Mouse (Mus musculus) limb, embryonic 14.5 days (tissue): Measurements from ENCODE around the gene Gpr149. TPM values are rescaled to one million over a fixed set of nuclear protein-coding genes. Genes with fewer than 3 reads are reported as not detected.
A peak's percentile ranks its signal among the peaks of the same experiment; 100 is the strongest.

ENCODE experiments used
- ATAC-seq: fragments of 200-750 bp; cut with Nextera tagmentation; 2 replicates; pipeline ENCODE4 v1.8.0; 2017; ENCODE audit warnings: low read depth, moderate number of reproducible peaks, moderate TSS enrichment; ENCODE audit not compliant: low FRiP score
- DNase-seq: peaks from one replicate; pipeline ENCODE4 v3.0.0-alpha.2; 2015; ENCODE audit warnings: low spot score
- H3K27ac ChIP-seq: fragments of 300-500 bp; sonication (generic); replicated peaks from 2 replicates; pipeline ENCODE4 v1.5.1; 2014; ENCODE audit warnings: low read depth, mild to moderate bottlenecking, low read length, moderate library complexity, mixed read lengths
- H3K27me3 ChIP-seq: fragments of 300-500 bp; sonication (generic); 2 replicates; pipeline ENCODE4 v1.6.1; 2014; ENCODE audit warnings: low read length, mixed read lengths; ENCODE audit not compliant: control insufficient read depth, insufficient read depth
- H3K36me3 ChIP-seq: fragments of 300-500 bp; sonication (generic); 2 replicates; pipeline ENCODE4 v1.6.1; 2014; ENCODE audit warnings: mild to moderate bottlenecking, low read length, moderate library complexity, mixed read lengths; ENCODE audit not compliant: control insufficient read depth, insufficient read depth
- H3K4me1 ChIP-seq: fragments of 300-500 bp; sonication (generic); 2 replicates; pipeline ENCODE4 v1.6.1; 2014; ENCODE audit warnings: antibody characterized with exemption, low read length, mixed read lengths; ENCODE audit not compliant: control insufficient read depth, insufficient read depth
- H3K4me2 ChIP-seq: fragments of 300-500 bp; sonication (generic); replicated peaks from 2 replicates; pipeline ENCODE4 v1.6.1; 2014; ENCODE audit warnings: low read depth, mild to moderate bottlenecking, low read length, moderate library complexity; ENCODE audit not compliant: severe bottlenecking
- H3K4me3 ChIP-seq: fragments of 300-500 bp; sonication (generic); replicated peaks from 2 replicates; pipeline ENCODE4 v1.5.1; 2014; ENCODE audit warnings: low read length
- H3K9ac ChIP-seq: fragments of 300-500 bp; sonication (generic); 2 replicates; pipeline ENCODE4 v1.6.1; 2014; ENCODE audit warnings: mild to moderate bottlenecking, low read depth, low read length, moderate library complexity; ENCODE audit not compliant: severe bottlenecking
- H3K9me3 ChIP-seq: fragments of 300-500 bp; sonication (generic); 2 replicates; pipeline ENCODE4 v1.6.1; 2016; ENCODE audit warnings: low read length; ENCODE audit not compliant: control insufficient read depth
- POLR2A ChIP-seq: fragments of 200-500 bp; IDR thresholded peaks from 2 replicates; pipeline ENCODE4 v1.8.0; 2012; ENCODE audit warnings: inconsistent platforms, mild to moderate bottlenecking, moderate library complexity, borderline replicate concordance; ENCODE audit not compliant: insufficient read depth, insufficient read length; ENCODE audit errors: extremely low read depth
- WGBS: fragments of 180-500 bp; shearing (Covaris S2); extraction: QIAGEN DNeasy Blood & Tissue Kit; methylation state at CpG from one replicate; pipeline ENCODE4 v1.1.7; 2014; 5-methylcytosine and 5-hydroxymethylcytosine counted together
- polyA plus RNA-seq, 2 experiments: library from polyadenylated mRNA; depleted of rRNA in 1 of 2; stranded (reverse) in 1 of 2; unstranded in 1 of 2; fragments of >200 nt; fragmentation: Nextera tagmentation in 1 of 2; extraction: Ambion mirVana in 1 of 2; gene quantifications; 2 replicates each; pipeline versions ENCODE4 v1.2.1 to v1.2.3; 2012 to 2014

Gpr149 gene
- polyA plus RNA-seq, 2 experiments = 0.23 to 0.38 TPM

- no peak overlapping the region for H3K4me2 ChIP-seq
- no peak for TF ChIP-seq POLR2A
- 41% methylated on average over 4 of the region's 4 CpGs for WGBS
Observed at GRCm38 (mm10) chr3:62527160-62527559, 77.8 kb downstream of the Gpr149 start.

GRCm38 (mm10) chr3:62507206-62507647 lies 97.7 kb downstream of the Gpr149 start:
- WGBS = 44% methylated on average over 5 of the region's 5 CpGs
- Histone ChIP-seq H3K4me1 (peaks cover 13% of the 10 kb centered on the region), H3K27ac (no peak overlapping the region), H3K4me3 (peak overlapping the region; percentile 90), H3K36me3 (no peaks in the 10 kb centered on the region), H3K9ac (no peak overlapping the region), H3K9me3 (no peaks in the 10 kb centered on the region), H3K4me2 (peak overlapping the region; percentile 49), H3K27me3 (no peaks in the 10 kb centered on the region)
- DNase-seq = no peak
- no peak for TF ChIP-seq POLR2A
- ATAC-seq = no peak

More at GRCm38 (mm10) chr3:62527160-62527559, 77.8 kb downstream of the Gpr149 start:
- no peaks in the 10 kb centered on the region for H3K4me1 ChIP-seq
- no peak overlapping the region for H3K4me3 ChIP-seq
- DNase-seq (peak; percentile 55), ATAC-seq (no peak)
- no peaks in the 10 kb centered on the region for H3K27me3 ChIP-seq
- H3K9ac ChIP-seq = no peak overlapping the region
- no peaks in the 10 kb centered on the region for H3K36me3 ChIP-seq
- no peak overlapping the region for H3K27ac ChIP-seq
- H3K9me3 ChIP-seq = no peaks in the 10 kb centered on the region

- peak within 1 kb of the TSS; percentile 95 for H3K9ac ChIP-seq
- ATAC-seq = peak; percentile 99
Observed at GRCm38 (mm10) chr3:62506488-62507205, 98.3 kb downstream of the Gpr149 start, which contains the start of gene Dhx36. Gene Dhx36, minus strand, starts transcription at chr3:62507004.

GRCm38 (mm10) chr3:62505166-62505900 lies 99.6 kb downstream of the Gpr149 start:
- peak overlapping the region; percentile 63 for H3K4me2 ChIP-seq
- 74% methylated on average over 5 of the region's 5 CpGs for WGBS
- ATAC-seq = no peak
- H3K27ac ChIP-seq = no peak overlapping the region
- no peak for TF ChIP-seq POLR2A
- peak overlapping the region; percentile 90 for H3K4me3 ChIP-seq
- DNase-seq = no peak
- peaks cover 13% of the 10 kb centered on the region for H3K4me1 ChIP-seq
- no peaks in the 10 kb centered on the region for H3K27me3 ChIP-seq
- no peaks in the 10 kb centered on the region for H3K9me3 ChIP-seq
- H3K9ac ChIP-seq = peak overlapping the region; percentile 95; the same call in 1 of the 2 replicates
- peaks cover 17% of the 10 kb centered on the region for H3K36me3 ChIP-seq

More at GRCm38 (mm10) chr3:62506488-62507205, 98.3 kb downstream of the Gpr149 start, which contains the start of gene Dhx36:
- Histone ChIP-seq H3K36me3 (peaks cover 5% of the 10 kb centered on the region), H3K27ac (peak within 1 kb of the TSS; percentile 97), H3K4me1 (peaks cover 13% of the 10 kb centered on the region), H3K27me3 (no peaks in the 10 kb centered on the region), H3K4me3 (peak within 1 kb of the TSS; percentile 90), H3K4me2 (peak within 1 kb of the TSS; percentile 63), H3K9me3 (no peaks in the 10 kb centered on the region)
- 0 out of 2 replicates have a peak, but pooled peaks have one; percentile 44 for TF ChIP-seq POLR2A
- peak; percentile 98 for DNase-seq
- WGBS = under 1% methylated on average over 47 of the region's 66 CpGs

GRCm38 (mm10) chr3:62499327-62499726 lies 105.6 kb downstream of the Gpr149 start:
- Histone ChIP-seq H3K36me3 (peaks cover 60% of the 10 kb centered on the region), H3K9ac (no peak overlapping the region), H3K4me2 (no peak overlapping the region), H3K4me1 (no peaks in the 10 kb centered on the region), H3K27ac (no peak overlapping the region), H3K4me3 (no peak overlapping the region), H3K27me3 (no peaks in the 10 kb centered on the region), H3K9me3 (no peaks in the 10 kb centered on the region)
- no peak for ATAC-seq
- no peak for TF ChIP-seq POLR2A
- WGBS = 82% methylated on average over 4 of the region's 4 CpGs
- no peak for DNase-seq
